Mouse (Mus musculus) cortical plate, adult 2 months (tissue): ENCODE results near the gene Tef. TPM values are rescaled to one million over a fixed set of nuclear protein-coding genes. Genes with fewer than 3 reads are reported as not detected.

ENCODE experiments used
- H3K27ac ChIP-seq: fragments of 200-500 bp; 2 replicates; pipeline ENCODE4 v1.5.1; 2012; ENCODE audit warnings: low read length, control low read depth, inconsistent platforms; ENCODE audit not compliant: insufficient read depth
- H3K4me1 ChIP-seq: fragments of 200-500 bp; 2 replicates; pipeline ENCODE4 v1.6.1; 2011; ENCODE audit warnings: low read length; ENCODE audit not compliant: control insufficient read depth, insufficient read depth
- H3K4me3 ChIP-seq: fragments of 200-500 bp; 2 replicates; pipeline ENCODE4 v1.5.1; 2011; ENCODE audit warnings: mild to moderate bottlenecking, low read length, control low read depth; ENCODE audit not compliant: insufficient read depth
- CTCF ChIP-seq: fragments of 200-500 bp; IDR thresholded peaks from 2 replicates; pipeline ENCODE4 v1.5.1; 2011; ENCODE audit warnings: mild to moderate bottlenecking, control low read depth, low read length; ENCODE audit not compliant: insufficient read depth; ENCODE audit errors: extremely low read depth
- POLR2A ChIP-seq: fragments of 200-500 bp; IDR thresholded peaks from 2 replicates; pipeline ENCODE4 v1.6.1; 2011; ENCODE audit warnings: mild to moderate bottlenecking, low read length, control low read depth; ENCODE audit not compliant: insufficient read depth; ENCODE audit errors: extremely low read depth
- polyA plus RNA-seq: library from polyadenylated mRNA; depleted of rRNA; stranded (reverse); fragments of >200 nt; gene quantifications from 2 replicates; pipeline ENCODE4 v1.2.3, GENCODE M21; 2012; rRNA removed

Gene Tef
- 318 and 326 TPM in 2 replicates for polyA plus RNA-seq

GRCm38 (mm10) chr15:81802001-81802890 lies at the start of gene Tef:
Tef (plus strand) TSS chr15:81802421.
- H3K4me1 ChIP-seq = peaks cover 17% of the 10 kb centered on the region
- H3K4me3 ChIP-seq = peak within 1 kb of the TSS; percentile 61
- TF ChIP-seq POLR2A = peak; percentile 74; the same call in 1 of the 2 replicates
- TF ChIP-seq CTCF = no peak
- peak within 1 kb of the TSS; percentile 77 for H3K27ac ChIP-seq

DNA sequence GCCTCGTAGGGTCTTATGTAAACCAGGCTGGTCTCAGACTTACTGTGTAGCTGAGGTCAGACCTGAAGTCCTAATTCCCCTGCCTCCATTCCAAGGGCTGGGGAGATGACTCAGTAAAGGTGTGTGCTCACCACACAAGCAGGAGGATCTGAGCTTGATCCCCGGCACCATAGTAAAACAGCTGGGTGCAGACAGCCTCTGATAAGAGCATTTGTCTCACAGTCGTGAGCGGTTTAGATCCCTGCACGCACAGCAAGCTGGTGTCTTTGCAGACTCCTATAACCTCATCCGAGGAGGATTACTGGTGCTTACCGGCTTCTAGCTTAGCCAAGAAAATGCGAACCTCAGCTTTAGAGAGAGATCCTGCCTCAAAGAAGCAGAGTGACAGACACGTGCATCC lies 48.6 kb upstream of the Tef start:
- Histone ChIP-seq H3K4me1 (no peaks in the 10 kb centered on the region), H3K4me3 (no peak overlapping the region), H3K27ac (no peak overlapping the region)
- TF ChIP-seq POLR2A (no peak), CTCF (no peak)

- Histone ChIP-seq H3K27ac (no peak overlapping the region), H3K4me1 (no peaks in the 10 kb centered on the region)
- no peak for TF ChIP-seq CTCF
- no peak for TF ChIP-seq POLR2A
Observed at GRCm38 (mm10) chr15:81758701-81759100, 43.5 kb upstream of the Tef start.

GRCm38 (mm10) chr15:81759542-81759941 lies 42.7 kb upstream of the Tef start:
- no peak overlapping the region for H3K27ac ChIP-seq
- H3K4me3 ChIP-seq = no peak overlapping the region
- TF ChIP-seq POLR2A = no peak
- TF ChIP-seq CTCF = no peak
- no peaks in the 10 kb centered on the region for H3K4me1 ChIP-seq

More at GRCm38 (mm10) chr15:81758701-81759100, 43.5 kb upstream of the Tef start:
- no peak overlapping the region for H3K4me3 ChIP-seq

DNA sequence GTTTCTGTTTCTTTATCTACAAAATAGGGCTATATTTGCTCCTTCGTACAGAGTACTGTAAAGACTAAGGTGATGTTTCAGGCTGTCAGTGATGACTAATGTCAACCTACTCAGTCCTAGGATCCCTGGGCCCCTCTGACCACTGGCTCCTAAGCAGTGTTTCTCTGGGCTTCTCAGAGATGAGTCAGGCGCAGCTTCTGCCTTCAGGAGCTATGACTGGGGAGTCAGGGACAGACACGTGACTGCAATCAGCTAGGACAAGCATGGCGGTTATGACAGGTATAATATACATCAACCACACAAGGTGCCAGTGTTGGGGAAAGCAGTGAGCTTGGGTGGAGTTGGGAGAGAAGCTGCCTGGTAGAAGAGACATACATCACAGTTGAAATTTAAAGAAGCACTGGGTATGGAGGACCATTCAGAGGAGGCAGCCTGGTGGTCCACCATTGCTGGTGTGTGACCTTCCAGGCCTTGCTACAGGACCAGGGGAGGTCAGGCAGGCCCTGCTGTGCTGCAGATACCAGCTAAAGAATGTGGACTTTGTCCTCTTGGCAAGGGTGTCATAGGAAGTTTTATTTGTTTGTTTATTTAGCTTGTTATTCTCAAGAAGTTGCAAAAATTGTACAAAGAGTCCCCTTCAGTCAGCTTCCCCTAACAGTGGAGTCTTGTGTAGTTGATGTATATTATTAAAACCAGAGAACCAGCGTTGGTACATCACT lies 41.7 kb upstream of the Tef start:
- H3K4me1 ChIP-seq = no peaks in the 10 kb centered on the region
- no peak overlapping the region for H3K27ac ChIP-seq
- TF ChIP-seq POLR2A (no peak), CTCF (no peak)
- no peak overlapping the region for H3K4me3 ChIP-seq

DNA sequence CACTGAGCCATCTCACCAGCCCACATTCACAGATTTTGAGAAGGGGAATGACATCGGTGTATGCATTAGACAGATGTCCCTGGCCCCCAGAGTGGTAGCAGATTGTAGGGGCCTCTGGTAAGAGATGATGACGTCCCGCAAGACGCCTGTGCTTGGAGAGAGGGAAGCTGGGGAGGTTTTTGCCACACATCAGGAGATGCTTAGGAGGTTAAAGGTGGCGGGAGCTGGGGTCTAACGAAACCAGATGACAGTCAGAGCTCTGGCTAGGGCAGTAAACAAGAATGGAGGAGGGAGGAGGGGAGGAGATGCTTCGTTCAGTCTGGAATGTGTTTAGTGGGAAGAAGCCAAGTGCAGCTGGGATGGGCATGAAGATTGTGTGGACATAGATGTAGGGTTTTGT lies 40.8 kb upstream of the Tef start:
- no peaks in the 10 kb centered on the region for H3K4me1 ChIP-seq
- TF ChIP-seq POLR2A (no peak), CTCF (no peak)
- H3K27ac ChIP-seq = no peak overlapping the region
- H3K4me3 ChIP-seq = no peak overlapping the region

GRCm38 (mm10) chr15:81761959-81762358 lies 40.3 kb upstream of the Tef start:
- no peak overlapping the region for H3K4me3 ChIP-seq
- no peak overlapping the region for H3K27ac ChIP-seq
- no peak for TF ChIP-seq POLR2A
- TF ChIP-seq CTCF = no peak
- H3K4me1 ChIP-seq = no peaks in the 10 kb centered on the region

DNA sequence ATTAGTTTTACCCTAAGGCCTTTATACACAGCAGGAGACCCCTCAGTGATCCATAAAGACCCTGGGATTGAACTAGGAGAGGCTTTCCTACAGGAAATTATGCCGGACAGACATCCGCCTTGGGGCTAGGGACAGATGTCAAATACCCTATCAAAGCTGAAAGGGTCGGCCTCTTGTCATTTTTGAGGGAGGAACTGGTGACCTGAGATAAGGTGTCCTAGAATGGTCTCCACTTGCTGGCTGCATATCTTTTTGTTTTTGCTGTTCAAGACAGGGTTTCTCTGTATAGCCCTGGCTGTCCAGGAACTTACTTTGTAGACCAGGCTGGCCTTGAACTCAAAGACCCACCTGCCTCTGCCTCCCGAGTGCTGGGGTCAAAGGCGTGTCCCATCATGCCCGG lies 37.6 kb upstream of the Tef start:
- TF ChIP-seq CTCF (no peak), POLR2A (no peak)
- Histone ChIP-seq H3K4me1 (no peaks in the 10 kb centered on the region), H3K4me3 (no peak overlapping the region), H3K27ac (no peak overlapping the region)

- H3K4me1 ChIP-seq = no peaks in the 10 kb centered on the region
- no peak for TF ChIP-seq CTCF
- no peak for TF ChIP-seq POLR2A
Observed at GRCm38 (mm10) chr15:81765651-81766050, 36.6 kb upstream of the Tef start.

More at GRCm38 (mm10) chr15:81765651-81766050, 36.6 kb upstream of the Tef start:
- no peak overlapping the region for H3K4me3 ChIP-seq
- H3K27ac ChIP-seq = no peak overlapping the region
